Mouse (Mus musculus): ENCODE measurements around the gene Lag3.

Lag3 gene

GRCm38 (mm10) chr6:124911533-124912218, at the start of gene Lag3:
TSS of gene Lag3 (minus strand) at chr6:124911705.
- CTCF ChIA-PET: interaction anchor here (0.6 kb wide), 3 partner anchors 21 to 239 kb away, joined by 5 to 11 read pairs (median 10); no protein-coding TSS in a partner anchor

DNA sequence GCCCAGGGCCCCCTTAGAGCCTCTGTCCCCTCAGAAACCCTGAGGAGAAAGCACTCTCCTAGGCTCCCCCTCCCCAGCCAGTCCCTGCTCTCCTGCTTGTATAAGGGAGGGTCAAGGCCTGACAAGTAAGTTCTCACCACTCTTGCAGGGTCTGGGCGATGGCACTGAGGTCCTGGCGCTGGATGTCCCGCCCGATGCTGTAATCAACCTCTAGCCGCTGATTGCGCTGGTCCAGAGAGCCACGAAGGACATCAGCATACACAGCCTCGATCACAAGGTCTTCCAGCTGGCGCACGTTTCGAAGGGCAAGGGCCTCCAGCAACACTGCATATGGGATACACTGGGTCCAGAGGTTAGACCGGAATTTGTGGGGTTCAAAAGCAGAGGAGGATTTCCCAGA, 49.5 kb upstream of the Lag3 start:
- CTCF ChIA-PET: no interaction called here

GRCm38 (mm10) chr6:124959960-124960359, 48.5 kb upstream of the Lag3 start:
- CTCF ChIA-PET: interaction anchor here (0.6 kb wide), 1 partner anchor 44 kb away, joined by 36 read pairs; no protein-coding TSS in a partner anchor

DNA sequence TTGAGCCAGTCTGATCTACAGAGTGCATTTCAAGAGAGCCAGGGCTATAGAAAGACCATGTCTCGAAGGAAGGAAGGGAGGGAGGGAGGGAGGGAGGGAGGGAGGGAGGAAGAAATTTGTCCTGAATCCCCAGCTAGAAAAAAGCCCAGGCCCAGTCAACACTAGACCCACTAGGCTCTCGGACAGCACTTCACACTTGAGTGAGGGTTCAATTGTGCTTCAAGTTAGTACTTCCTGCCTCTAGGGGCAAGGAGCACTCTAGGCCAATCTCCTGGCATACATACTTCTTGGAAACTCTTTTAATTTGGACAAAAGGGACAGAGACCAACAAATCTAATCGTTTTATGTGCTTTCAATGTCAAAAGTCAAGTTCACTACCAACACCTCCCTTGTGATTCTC, 46.6 kb upstream of the Lag3 start:
- CTCF ChIA-PET: no interaction called here

DNA sequence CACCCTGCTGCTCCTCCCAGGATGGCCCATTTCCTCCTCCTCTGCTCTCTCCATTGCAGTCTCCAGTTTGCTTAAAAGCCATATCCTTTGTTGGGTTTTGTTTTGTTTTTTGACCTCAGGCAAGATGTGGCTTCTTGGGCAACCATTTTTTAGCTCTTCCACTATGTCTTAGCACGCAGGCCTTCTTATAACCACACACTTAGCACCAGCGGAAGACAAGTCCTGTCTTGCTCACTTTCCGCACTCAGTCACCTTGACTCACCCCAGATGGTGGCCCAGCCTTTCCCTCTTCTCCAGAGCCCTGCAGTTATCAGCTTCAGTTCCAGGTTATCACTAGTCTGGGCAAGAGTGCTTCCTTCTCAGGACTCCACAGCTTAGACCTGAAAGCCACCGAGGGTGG, 43.7 kb upstream of the Lag3 start:
- CTCF ChIA-PET: interaction anchor here (0.7 kb wide), 1 partner anchor 164 kb away, joined by 3 read pairs; no protein-coding TSS in a partner anchor

DNA sequence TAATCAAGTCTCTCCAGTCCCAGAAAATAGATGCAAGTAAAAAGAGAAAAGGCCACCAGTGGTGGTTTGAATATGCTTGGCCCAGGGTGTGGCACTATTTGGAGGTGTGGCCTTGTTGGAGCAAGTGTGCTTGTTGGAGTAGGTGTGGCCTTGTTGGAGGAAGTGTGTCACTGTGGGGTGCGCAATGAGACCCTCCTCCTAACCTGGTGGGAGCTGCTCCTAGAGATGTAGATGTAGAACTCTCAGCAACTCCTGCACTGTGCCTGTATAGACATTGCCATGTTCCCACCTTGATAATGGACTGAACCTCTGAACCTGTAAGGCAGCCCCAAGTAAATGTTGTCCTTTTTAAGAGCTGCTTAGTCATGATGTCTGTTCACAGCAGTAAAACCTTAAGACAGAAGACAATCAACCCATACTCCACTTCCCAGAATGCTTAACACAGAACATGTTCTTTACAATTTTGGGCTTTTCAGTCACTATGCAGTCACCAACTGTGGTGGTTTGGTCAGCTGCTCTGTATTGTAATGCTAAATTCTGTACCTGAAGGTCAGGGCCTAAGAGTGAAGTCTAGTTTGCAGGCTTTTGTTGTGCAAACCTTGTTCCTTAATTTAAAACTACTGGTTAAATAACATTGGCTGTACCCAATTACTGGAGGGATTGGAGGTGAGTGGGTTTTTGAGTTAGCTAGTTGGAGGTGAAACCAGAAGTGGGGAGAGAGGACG, 42.6 kb upstream of the Lag3 start:
- CTCF ChIA-PET: interaction anchor here (0.7 kb wide), 1 partner anchor 165 kb away, joined by 3 read pairs; no protein-coding TSS in a partner anchor

DNA sequence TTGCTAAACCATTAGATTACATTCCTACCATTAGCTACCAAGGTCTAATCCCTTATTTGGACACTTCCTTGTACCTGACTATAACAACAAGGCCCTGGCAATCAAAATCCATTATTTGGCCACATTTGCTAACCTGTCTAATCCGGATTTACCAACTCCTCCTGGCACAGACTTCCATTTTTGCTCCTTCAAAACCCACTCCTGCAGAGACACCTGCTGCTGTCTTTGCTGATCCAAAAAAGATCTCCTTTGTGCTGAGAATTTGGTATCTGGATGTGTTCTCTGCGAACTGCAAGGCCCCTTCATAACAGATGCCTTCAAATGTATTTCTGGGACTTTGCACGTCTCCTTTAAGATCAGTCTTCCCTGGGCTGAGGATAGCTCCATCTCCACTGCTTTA, 32.0 kb upstream of the Lag3 start:
- CTCF ChIA-PET: no interaction called here

DNA sequence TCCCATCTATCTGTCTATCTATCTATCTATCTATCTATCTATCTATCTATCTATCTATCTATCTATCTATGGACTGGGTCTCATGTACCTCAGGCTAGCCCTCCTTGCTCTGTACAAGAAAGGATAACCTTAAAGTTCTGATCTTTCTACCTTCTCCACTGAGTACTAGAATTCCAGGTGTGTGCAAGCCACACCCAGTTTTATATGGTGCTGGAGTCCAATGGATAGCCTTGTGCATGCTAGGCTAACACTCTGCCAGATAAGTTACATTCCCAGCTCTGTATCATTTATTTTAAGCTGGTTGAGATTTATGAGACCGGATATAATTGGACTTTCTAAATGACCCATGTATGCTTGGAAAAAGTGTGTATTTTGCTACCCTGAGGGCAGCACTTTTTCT, 30.2 kb upstream of the Lag3 start:
- CTCF ChIA-PET: no interaction called here

DNA sequence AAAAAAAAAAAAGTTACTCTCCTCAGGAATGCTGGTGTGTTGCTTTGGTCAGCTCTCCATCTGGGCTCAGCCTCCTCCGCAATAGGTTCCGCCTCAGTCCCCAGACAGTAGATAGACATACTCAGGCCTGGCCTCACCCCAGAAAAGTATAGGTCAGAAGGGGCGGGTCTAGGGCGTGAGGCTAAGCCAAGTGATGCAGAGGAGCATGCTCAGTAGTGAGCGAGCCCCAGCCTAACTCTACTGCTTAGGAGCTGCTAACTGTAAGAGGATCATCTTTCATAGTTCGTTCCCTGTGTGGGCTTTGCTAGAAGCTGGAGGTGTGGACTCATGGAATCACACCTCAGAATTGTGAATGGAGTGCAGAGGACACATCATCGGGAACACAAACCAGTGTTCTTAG, 27.0 kb upstream of the Lag3 start:
- CTCF ChIA-PET: no interaction called here

DNA sequence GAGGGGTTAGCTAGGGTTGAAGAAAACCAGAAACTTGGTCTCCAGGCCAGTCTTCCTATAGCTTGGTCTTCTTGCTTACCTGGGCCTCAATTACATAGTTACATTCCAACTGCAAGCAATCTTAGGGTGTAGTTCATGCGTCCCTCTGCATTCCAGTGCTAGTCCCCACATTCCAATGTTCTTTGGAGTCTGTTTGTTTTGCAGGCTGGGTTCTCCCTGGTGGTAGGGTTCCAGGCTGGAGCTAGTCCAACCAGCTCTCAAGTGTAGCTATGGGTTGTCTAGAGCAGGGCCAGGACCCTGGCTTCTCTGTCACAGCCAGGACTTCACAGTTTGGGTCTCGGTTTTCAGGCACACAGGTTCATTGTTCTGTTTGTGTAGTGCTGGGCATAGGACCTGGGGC, 26.0 kb upstream of the Lag3 start:
- CTCF ChIA-PET: no interaction called here

DNA sequence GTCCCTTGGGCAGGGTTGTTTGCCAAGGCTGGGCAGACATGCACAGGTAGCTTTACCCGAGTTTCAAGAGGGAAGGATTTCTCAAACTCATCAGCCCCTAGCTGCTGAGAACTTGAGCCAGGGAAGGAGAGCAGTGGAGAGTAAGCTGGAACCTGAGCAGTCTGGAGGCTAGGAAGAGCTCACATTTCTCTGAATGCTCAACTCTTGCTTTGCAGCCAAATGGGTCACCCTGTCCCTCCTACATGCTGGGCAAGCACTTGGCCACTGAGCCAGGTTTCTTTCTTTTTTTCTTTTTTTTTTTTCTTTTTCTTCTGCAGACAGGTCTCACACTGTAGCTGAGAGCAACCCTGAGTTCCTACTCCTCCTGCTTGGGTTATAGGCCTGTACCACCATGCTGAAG, 25.2 kb upstream of the Lag3 start:
- CTCF ChIA-PET: interaction anchor here (0.7 kb wide), 1 partner anchor 36 kb away, joined by 3 read pairs; no protein-coding TSS in a partner anchor

DNA sequence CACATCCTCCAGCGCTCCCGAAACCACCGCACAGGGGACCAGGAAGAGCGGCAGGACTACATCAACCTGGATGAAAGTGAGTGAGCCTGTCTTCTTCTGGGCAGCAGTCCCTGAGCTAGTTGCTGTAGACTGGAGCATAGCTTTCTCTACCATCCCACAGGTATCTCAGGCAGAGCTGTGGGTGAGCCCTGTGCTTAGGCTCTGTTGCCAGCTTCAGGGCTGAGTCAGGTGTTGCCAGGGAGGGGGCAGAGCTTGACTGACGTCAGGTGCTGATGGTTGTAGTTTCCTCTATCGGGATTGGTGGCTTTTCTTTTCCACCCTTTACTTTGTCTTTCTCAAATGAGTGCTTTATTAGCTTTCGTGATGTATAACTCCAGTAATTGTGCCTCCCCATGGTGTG, 23.2 kb upstream of the Lag3 start:
- CTCF ChIA-PET: no interaction called here

- CTCF ChIA-PET: interaction anchor here (0.5 to 0.8 kb wide), 4 partner anchors 15 to 168 kb away, joined by 3 to 10 read pairs (median 6); no protein-coding TSS in a partner anchor
Observed at GRCm38 (mm10) chr6:124933127-124933526, 21.6 kb upstream of the Lag3 start.

- CTCF ChIA-PET: interaction anchor here (0.5 kb wide), 1 partner anchor 77 kb away, joined by 3 read pairs; the partner anchor contains the start of gene Zfp384
Observed at GRCm38 (mm10) chr6:124932314-124932695, 20.8 kb upstream of the Lag3 start.

GRCm38 (mm10) chr6:124931525-124932313, 20.2 kb upstream of the Lag3 start:
- CTCF ChIA-PET: interaction anchor here (0.5 to 1.0 kb wide), 2 partner anchors 34 to 77 kb away, joined by 3 to 8 read pairs; partner anchors contain the start of genes Cops7a and Zfp384

- CTCF ChIA-PET: interaction anchor here (0.9 to 1.9 kb wide), 3 partner anchors 13 to 34 kb away, joined by 3 to 8 read pairs (median 7); partner anchors contain the start of gene Cops7a
Observed at GRCm38 (mm10) chr6:124930754-124931524, 19.4 kb upstream of the Lag3 start, which contains the start of gene Mlf2. TSS of gene Mlf2 (plus strand) at chr6:124931386.

DNA sequence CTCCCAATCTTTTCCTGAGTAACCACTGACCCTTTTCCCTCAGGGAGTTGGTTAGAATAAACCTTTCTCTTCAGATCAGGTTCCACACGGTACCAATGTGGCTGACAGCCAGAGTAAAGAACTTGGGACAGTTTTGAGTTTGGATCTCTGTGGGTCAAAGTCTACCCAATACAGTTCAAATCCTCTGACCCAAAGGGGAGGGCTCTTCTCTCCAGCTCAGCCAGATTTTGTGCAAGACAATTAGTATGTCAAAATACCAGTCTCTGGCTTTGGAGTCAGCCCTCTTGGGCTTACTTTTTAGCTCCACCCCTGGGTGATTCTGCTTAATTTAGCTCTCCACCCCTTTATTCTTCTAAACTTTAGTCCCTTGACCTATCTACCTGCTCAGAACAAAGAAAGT, 18.7 kb upstream of the Lag3 start:
- CTCF ChIA-PET: interaction anchor here (0.9 to 1.9 kb wide), 2 partner anchors 12 to 26 kb away, joined by 3 to 7 read pairs; no protein-coding TSS in a partner anchor

DNA sequence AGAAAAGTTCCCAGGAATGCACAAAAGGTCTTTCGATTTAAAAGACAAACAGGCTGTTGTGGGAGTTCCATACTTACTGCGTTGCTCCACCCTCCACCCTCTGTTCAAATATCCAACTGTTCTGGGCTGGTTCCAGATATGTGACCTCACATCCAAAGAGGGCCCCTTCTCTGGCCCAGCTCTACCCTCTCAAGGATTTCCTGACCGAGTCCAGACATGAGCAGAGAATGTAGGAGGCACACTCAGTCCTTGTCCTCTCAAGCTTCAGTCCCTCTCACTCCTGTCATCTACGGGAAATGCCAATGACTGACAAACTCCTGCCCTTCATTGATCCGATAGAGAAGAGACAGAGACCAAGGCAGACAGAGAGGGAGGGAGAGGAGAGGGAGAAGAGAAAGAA, 14.4 kb upstream of the Lag3 start:
- CTCF ChIA-PET: interaction anchor here (0.6 kb wide), 1 partner anchor 126 kb away, joined by 3 read pairs; no protein-coding TSS in a partner anchor

DNA sequence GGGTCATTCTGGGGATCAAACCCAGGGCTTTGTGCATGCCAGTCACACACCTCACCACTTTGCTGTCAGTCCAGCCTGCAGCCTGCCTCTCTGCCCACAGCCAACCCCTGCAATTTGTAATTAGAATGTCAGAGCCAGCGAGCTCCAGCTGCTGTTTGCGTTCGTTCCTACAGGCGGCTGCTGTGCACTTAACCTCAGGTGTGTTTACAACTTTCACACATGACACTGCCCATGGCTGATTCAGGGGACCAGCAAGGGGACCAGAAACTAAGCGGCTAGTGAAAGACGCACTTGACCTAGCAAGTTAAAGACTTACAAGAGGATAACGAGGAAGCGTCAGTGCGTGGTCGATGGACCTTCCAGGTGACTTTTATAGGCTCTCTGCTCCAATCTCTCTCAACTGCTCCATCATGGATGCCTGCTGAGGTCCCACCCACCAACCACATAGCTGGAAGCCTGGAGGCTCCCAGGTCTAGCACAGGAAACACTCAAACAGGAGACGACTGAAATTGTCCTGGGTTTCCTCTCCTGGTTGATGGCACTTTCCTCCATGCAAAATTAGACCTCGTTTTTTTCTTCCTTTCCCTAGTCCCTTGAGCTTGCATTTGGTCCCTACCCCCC, 13.8 kb upstream of the Lag3 start:
- CTCF ChIA-PET: interaction anchor here (0.6 kb wide), 1 partner anchor 126 kb away, joined by 3 read pairs; no protein-coding TSS in a partner anchor

GRCm38 (mm10) chr6:124921539-124921938, 10.0 kb upstream of the Lag3 start:
- CTCF ChIA-PET: no interaction called here
